Mouse (Mus musculus) 3134 (cell line): Measurements from ENCODE around the gene Vipr2.
A peak's percentile ranks its signal among the peaks of the same experiment; 100 is the strongest.

ENCODE experiments used
- DNase-seq: peaks from one replicate; pipeline ENCODE4 v3.0.0-alpha.2; 2011; ENCODE audit warnings: low spot score; ENCODE audit not compliant: insufficient read length; ENCODE audit errors: extremely low read depth

The Vipr2 gene

GRCm38 (mm10) chr12:116152866-116153428 lies 75.4 kb downstream of the Vipr2 start:
- no peak for DNase-seq

- no peak for DNase-seq
Measured at GRCm38 (mm10) chr12:116156792-116157532, 79.4 kb downstream of the Vipr2 start.

GRCm38 (mm10) chr12:116159223-116159622 lies 81.7 kb downstream of the Vipr2 start:
- DNase-seq, result no peak

GRCm38 (mm10) chr12:116159695-116160094 lies 82.2 kb downstream of the Vipr2 start:
- no peak for DNase-seq

- DNase-seq, result no peak
Measured at GRCm38 (mm10) chr12:116165368-116165767, 87.8 kb downstream of the Vipr2 start.

GRCm38 (mm10) chr12:116169666-116170065 lies 92.1 kb downstream of the Vipr2 start:
- peak; percentile 31 for DNase-seq

- no peak for DNase-seq
Measured at GRCm38 (mm10) chr12:116176930-116177329, 99.4 kb downstream of the Vipr2 start.

GRCm38 (mm10) chr12:116181436-116182050 lies 104.0 kb downstream of the Vipr2 start:
- peak; percentile 77 for DNase-seq

- DNase-seq, result no peak
Measured at GRCm38 (mm10) chr12:116182376-116182775, 104.8 kb downstream of the Vipr2 start.

- no peak for DNase-seq
Measured at GRCm38 (mm10) chr12:116183212-116183935, 105.8 kb downstream of the Vipr2 start.

GRCm38 (mm10) chr12:116193952-116194351 lies 116.4 kb downstream of the Vipr2 start:
- no peak for DNase-seq

GRCm38 (mm10) chr12:116194641-116195040 lies 117.1 kb downstream of the Vipr2 start:
- no peak for DNase-seq
